Mouse (Mus musculus): Measurements from ENCODE around the gene Cox7b. TPM values are rescaled to one million over a fixed set of nuclear protein-coding genes. Genes with fewer than 3 reads are reported as not detected.

The Cox7b gene
- polyA plus RNA-seq, 1 experiment, result 532 TPM

GRCm38 (mm10) chrX:106037185-106037752 lies 21.8 kb downstream of the Cox7b start:
- no peaks in the 10 kb centered on the region for H3K36me3 ChIP-seq (ENCODE audit: control insufficient read depth, insufficient read depth, low read length)
- 68% methylated on average over 3 of the region's 3 CpGs for WGBS
- no peaks in the 10 kb centered on the region for H3K27me3 ChIP-seq (replicated peaks; ENCODE audit: control insufficient read depth, insufficient read depth, low read length)
- no peak overlapping the region for H3K4me3 ChIP-seq (ENCODE audit: insufficient read depth, low read depth, low read length)
- peaks cover 2% of the 10 kb centered on the region; the same call in 1 of the 2 replicates for H3K4me1 ChIP-seq (ENCODE audit: control insufficient read depth, insufficient read depth, low read length)
- no peak for DNase-seq
- TF ChIP-seq CTCF (conservative IDR thresholded peaks at IDR 0.05; ENCODE audit: insufficient read depth, insufficient read length, low read depth, low read length) (no peak), POLR2A (IDR thresholded peaks at IDR 0.05; ENCODE audit: low read depth, low read length) (no peak)
- no peak overlapping the region for H3K27ac ChIP-seq (ENCODE audit: insufficient read depth, low read depth, low read length)

GRCm38 (mm10) chrX:106043863-106044617 lies 28.5 kb downstream of the Cox7b start:
- WGBS, result 31% methylated on average over 8 of the region's 8 CpGs
- Histone ChIP-seq H3K36me3 (ENCODE audit: control insufficient read depth, insufficient read depth, low read length) (no peaks in the 10 kb centered on the region), H3K27ac (ENCODE audit: insufficient read depth, low read depth, low read length) (peak overlapping the region; percentile 23; the same call in 1 of the 2 replicates), H3K4me3 (ENCODE audit: insufficient read depth, low read depth, low read length) (no peak overlapping the region), H3K27me3 (replicated peaks; ENCODE audit: control insufficient read depth, insufficient read depth, low read length) (no peaks in the 10 kb centered on the region), H3K4me1 (ENCODE audit: control insufficient read depth, insufficient read depth, low read length) (no peaks in the 10 kb centered on the region)
- TF ChIP-seq POLR2A (IDR thresholded peaks at IDR 0.05; ENCODE audit: low read depth, low read length) (no peak), CTCF (conservative IDR thresholded peaks at IDR 0.05; ENCODE audit: insufficient read depth, insufficient read length, low read depth, low read length) (no peak)
- peak; percentile 23 for DNase-seq

- TF ChIP-seq POLR2A (IDR thresholded peaks at IDR 0.05; ENCODE audit: low read depth, low read length) (no peak), CTCF (conservative IDR thresholded peaks at IDR 0.05; ENCODE audit: insufficient read depth, insufficient read length, low read depth, low read length) (no peak)
- Histone ChIP-seq H3K27me3 (replicated peaks; ENCODE audit: control insufficient read depth, insufficient read depth, low read length) (no peaks in the 10 kb centered on the region), H3K4me1 (ENCODE audit: control insufficient read depth, insufficient read depth, low read length) (no peaks in the 10 kb centered on the region; the same call in 1 of the 2 replicates), H3K36me3 (ENCODE audit: control insufficient read depth, insufficient read depth, low read length) (no peaks in the 10 kb centered on the region), H3K27ac (ENCODE audit: insufficient read depth, low read depth, low read length) (no peak overlapping the region), H3K4me3 (ENCODE audit: insufficient read depth, low read depth, low read length) (no peak overlapping the region)
- WGBS, result 65% methylated on average over 2 of the region's 2 CpGs
- DNase-seq, result no peak
These were observed 30.0 kb downstream of the Cox7b start for GRCm38 (mm10) chrX:106045455-106045854.

- DNase-seq, result no peak
- no peak overlapping the region for H3K27ac ChIP-seq (ENCODE audit: insufficient read depth, low read depth, low read length)
- no peaks in the 10 kb centered on the region for H3K27me3 ChIP-seq (replicated peaks; ENCODE audit: control insufficient read depth, insufficient read depth, low read length)
- TF ChIP-seq POLR2A (IDR thresholded peaks at IDR 0.05; ENCODE audit: low read depth, low read length) (no peak), CTCF (conservative IDR thresholded peaks at IDR 0.05; ENCODE audit: insufficient read depth, insufficient read length, low read depth, low read length) (no peak)
- 58% methylated on average over 9 of the region's 9 CpGs for WGBS
- no peaks in the 10 kb centered on the region; the same call in 1 of the 2 replicates for H3K4me1 ChIP-seq (ENCODE audit: control insufficient read depth, insufficient read depth, low read length)
- H3K4me3 ChIP-seq (ENCODE audit: insufficient read depth, low read depth, low read length), result no peak overlapping the region
- H3K36me3 ChIP-seq (ENCODE audit: control insufficient read depth, insufficient read depth, low read length), result no peaks in the 10 kb centered on the region
These were observed 30.4 kb downstream of the Cox7b start for GRCm38 (mm10) chrX:106045928-106046327.

GRCm38 (mm10) chrX:106048191-106048590 lies 32.7 kb downstream of the Cox7b start:
- Histone ChIP-seq H3K4me1 (ENCODE audit: control insufficient read depth, insufficient read depth, low read length) (no peaks in the 10 kb centered on the region; the same call in 1 of the 2 replicates), H3K27ac (ENCODE audit: insufficient read depth, low read depth, low read length) (peak overlapping the region; percentile 23; the same call in 1 of the 2 replicates), H3K4me3 (ENCODE audit: insufficient read depth, low read depth, low read length) (no peak overlapping the region), H3K27me3 (replicated peaks; ENCODE audit: control insufficient read depth, insufficient read depth, low read length) (no peaks in the 10 kb centered on the region), H3K36me3 (ENCODE audit: control insufficient read depth, insufficient read depth, low read length) (no peaks in the 10 kb centered on the region)
- DNase-seq, result peak; percentile 18
- WGBS, result 49% methylated on average over 1 of the region's 1 CpGs
- TF ChIP-seq CTCF (conservative IDR thresholded peaks at IDR 0.05; ENCODE audit: insufficient read depth, insufficient read length, low read depth, low read length) (no peak), POLR2A (IDR thresholded peaks at IDR 0.05; ENCODE audit: low read depth, low read length) (no peak)

Other genes with a start within 250 kb of the Cox7b start
- 15.1 and 17.1 TPM in 2 replicates for gene Atrx, start 86.3 kb upstream of the Cox7b start, polyA plus RNA-seq (2012; rRNA removed)
- gene Magt1, start 3.8 kb upstream of the Cox7b start, polyA plus RNA-seq (2012; rRNA removed), result 11.8 and 16.4 TPM in 2 replicates
- 4.4 and 5.0 TPM in 2 replicates for gene Atp7a, start 11.6 kb downstream of the Cox7b start, polyA plus RNA-seq (2012; rRNA removed)
- 0.31 and 0.48 TPM in 2 replicates for gene Tlr13, start 127.5 kb downstream of the Cox7b start, polyA plus RNA-seq (2012; rRNA removed)
- 325 and 361 TPM in 2 replicates for gene Pgk1, start 171.4 kb downstream of the Cox7b start, polyA plus RNA-seq (2012; rRNA removed)
- 9.3 and 12.5 TPM in 2 replicates for gene Taf9b, start 205.5 kb downstream of the Cox7b start, polyA plus RNA-seq (2012; rRNA removed)
- not detected in 2 replicates for gene Fnd3c2, start 239.7 kb downstream of the Cox7b start, polyA plus RNA-seq (2012; rRNA removed)

All from kidney, adult 2 months (tissue).